Mouse (Mus musculus): ENCODE results near the gene Plekho1.
"Not testable (repeated sequence)": the region's sequence is repeated elsewhere in the genome, so short reads cannot be mapped to it uniquely, and the experiment has no call there.

Plekho1 gene

DNA sequence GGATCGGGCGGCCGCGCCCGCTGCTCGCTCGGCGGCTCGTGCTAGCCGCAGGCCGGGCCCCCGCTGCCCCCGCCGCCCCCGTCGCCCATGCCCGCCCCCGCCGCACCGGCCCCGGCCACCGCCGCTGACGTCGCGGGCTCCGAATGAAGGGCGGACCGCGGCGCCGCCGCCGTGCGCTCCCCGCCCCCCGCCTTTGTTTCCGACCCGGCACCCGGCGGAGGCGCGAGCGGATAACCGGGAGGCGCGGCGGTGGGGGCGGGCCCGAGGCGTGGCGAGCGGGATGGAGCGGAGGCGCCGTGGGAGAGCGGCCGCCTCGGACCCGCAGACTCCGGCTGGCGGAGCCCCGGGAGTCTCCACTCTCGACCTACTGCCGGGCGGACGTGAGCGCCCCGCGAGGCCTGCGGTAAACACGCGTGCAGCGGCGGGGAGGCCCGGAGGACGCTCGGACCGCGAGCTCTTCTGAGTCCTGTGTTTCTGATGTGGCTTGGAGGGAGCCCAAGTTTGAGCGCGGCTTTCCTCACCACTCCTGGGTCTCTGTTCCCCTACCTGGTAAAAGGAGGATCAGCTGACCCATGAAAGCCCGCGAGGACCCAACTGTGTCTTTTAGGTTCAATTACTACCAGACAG, at the start of gene Plekho1:
Plekho1 (minus strand) TSS at position 200 of the 627 bp plus-strand sequence.
- DNase-seq (ENCODE audit: low spot score) = peak; percentile 54

- DNase-seq (ENCODE audit: low spot score) = not testable (repeated sequence)
Observed at GRCm38 (mm10) chr3:96044559-96044958, 48.8 kb upstream of the Plekho1 start.

- no peak for DNase-seq (ENCODE audit: low spot score)
Observed at GRCm38 (mm10) chr3:96043104-96043503, 47.3 kb upstream of the Plekho1 start.

DNA sequence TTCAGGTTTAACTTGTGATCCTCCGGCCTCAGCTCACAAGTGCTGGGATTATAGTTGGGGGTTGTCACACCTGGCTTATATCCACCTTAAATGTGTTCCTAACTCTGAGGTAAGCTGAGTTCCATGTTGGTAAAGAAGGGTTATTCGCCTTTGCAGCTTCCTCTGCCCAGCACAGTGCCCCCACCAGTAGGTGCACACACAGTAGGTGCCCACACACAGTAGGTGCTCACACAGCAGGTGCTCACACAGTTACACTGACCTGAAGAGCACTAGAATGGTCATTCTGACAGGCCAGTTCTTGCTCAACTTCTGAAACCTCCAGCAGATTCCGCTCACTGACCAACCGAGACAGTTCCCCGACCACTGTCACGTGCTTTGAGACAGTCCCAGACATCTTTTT, 45.3 kb upstream of the Plekho1 start:
- no peak for DNase-seq (ENCODE audit: low spot score)

DNA sequence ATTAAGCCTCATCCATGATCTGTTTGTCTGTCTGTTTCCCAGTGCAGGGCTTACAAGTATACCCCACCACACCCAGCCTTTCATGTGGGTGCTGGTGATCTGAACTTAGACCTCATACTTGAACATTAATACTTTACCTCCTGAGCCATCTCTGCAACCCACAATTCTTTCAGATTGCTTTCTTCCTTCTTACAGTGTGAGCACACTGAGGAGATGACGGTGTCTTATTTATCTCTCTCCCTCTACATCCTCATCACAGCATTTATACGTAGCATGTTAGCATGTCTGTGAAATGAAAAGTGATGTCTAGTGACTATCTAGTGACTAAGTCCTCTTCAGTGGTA, 44.8 kb upstream of the Plekho1 start:
- DNase-seq (ENCODE audit: low spot score) = no peak

DNA sequence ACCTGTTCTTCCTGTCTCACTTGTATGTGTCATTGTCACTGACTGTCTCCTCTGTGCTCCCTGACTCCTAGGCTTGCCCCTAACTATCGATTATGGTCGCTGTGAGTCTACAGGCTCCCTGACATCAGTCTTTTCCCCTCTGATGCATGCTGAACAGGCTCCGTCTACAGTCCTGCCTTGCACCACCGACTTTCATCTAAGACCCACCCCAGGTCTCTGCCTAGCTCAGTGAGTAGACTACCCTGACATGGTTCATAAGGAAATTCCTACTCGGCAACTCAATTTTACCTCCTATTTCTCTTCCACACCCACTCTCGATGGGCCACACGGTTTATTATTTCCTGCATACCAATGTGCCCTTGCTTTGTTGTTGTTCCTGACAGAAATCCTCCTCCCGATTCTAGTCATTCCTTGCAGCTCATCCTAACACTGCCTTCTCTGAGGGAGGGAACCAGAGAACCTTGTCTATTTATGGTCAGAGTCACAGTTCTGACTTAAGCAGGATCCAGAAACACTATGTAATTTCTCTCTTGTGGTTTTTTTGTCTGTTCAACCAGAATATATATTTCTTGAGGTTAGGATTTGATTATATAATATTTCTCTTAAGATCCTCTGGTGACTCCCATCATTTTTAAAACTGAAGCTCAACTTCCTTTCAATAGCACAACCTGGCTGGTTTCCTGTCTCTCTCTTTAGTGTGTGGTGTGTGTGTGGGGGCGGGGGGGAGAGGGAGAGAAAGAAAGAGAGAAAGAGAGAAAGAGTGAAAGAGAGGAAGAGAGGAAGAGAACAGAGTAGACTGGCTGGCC, 44.3 kb upstream of the Plekho1 start:
- no peak for DNase-seq (ENCODE audit: low spot score)

- DNase-seq (ENCODE audit: low spot score) = no peak
Observed at GRCm38 (mm10) chr3:96038851-96039250, 43.0 kb upstream of the Plekho1 start.

DNA sequence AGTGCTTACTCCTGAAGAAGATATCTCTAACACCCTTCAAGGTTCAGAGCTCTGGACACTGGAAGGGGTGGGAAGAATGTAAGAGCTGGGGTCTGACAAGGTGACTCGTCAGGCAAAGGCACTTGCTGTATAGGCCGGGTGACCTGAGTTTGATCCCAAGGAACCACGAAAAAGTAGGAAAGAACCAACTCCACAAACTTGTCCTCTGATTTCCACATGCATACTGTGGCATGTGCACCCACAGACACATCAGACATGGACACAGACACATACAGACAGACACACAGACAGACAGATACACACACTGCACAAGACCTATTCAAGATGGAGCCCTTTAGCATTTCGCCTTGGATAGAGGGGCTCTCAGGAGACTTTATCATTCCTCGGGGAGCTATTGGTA, 42.4 kb upstream of the Plekho1 start:
- DNase-seq (ENCODE audit: low spot score) = no peak

DNA sequence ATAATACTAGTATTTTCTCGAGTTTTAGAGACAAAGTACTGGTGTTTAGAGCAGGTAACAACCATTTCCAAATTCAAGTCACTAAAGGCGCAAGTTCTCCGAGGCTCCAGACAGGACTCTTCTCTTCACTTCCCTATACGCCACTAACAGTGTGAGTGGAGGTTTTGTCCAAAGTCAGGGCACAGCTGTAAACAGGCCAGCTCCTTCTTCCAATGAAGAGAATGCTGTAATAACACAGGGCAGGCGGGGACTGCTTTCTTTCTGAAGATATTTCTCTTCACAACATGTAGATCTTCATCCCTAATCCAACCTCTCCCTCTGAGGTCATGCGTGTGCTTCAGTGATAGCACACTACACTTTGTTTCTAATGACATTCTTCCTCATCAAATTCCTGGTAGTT, 41.0 kb upstream of the Plekho1 start:
- DNase-seq (ENCODE audit: low spot score) = no peak

DNA sequence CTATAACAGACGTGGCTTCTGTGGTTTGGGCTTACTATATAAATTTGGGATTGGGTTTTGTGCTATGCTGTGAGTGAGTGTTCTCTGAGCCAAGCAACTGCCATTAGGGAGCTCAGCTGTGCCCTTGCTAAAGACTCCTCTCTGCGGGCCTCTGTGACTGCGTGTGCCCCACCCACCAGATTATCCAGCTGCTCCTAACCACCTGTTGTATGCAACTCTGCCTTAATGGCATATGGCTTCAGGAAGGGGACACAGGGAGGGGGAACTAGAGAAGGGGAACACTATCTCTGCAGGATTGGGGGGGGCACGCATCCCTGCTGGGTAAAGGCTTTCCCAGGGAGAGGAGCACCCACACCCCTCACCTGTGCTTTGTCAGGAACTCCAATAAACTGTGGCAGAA, 37.2 kb upstream of the Plekho1 start:
- no peak for DNase-seq (ENCODE audit: low spot score)

DNA sequence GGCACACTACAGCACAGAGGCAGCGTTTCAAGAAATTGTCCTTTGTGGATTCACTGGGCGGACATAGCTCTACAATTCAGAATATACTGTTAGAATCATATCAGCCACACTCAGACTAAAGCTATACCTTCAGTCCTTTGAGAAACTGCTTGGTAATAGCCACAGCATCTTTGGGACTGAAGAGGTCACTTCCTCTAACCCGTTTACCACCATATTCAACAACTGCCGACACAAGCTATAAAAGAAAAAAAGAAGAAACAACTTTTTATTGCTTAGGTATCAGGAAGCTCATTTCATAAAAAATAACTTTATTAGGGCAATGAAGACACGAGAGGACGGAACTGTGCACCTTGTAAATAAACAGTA, 36.8 kb upstream of the Plekho1 start:
- DNase-seq (ENCODE audit: low spot score) = no peak

DNA sequence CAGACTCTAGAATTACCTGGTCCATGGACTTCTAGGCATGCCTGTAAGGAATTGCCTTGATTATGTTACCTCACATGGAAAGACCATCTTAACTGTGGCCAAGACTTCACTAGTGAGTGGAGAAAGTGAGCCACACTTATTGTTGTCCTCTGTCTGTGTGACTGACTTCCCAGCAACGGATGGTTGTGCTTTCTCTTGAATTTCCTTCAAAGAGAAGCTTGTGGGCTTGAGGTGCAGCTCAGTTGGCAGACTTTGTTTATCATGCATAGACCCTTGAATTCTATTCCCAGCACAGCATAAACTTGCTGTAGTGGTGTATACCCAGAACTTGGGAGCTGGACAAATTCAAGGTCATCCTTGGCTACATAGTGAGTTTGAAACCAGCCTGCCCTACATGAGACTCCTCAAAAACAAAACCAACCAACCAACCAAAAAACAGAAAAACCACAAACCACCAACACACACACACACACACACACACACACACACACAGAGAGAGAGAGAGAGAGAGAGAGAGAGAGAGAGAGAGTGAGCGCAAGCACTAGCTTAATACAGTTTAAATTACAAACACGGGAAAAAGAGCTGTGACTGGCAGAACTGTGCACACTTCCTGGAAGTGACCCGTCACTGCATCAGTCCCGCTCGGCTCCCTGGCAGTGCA, 36.3 kb upstream of the Plekho1 start:
- no peak for DNase-seq (ENCODE audit: low spot score)

- no peak for DNase-seq (ENCODE audit: low spot score)
Observed at GRCm38 (mm10) chr3:96029766-96030165, 34.0 kb upstream of the Plekho1 start.

- DNase-seq (ENCODE audit: low spot score) = no peak
Observed at GRCm38 (mm10) chr3:96029336-96029735, 33.5 kb upstream of the Plekho1 start.

DNA sequence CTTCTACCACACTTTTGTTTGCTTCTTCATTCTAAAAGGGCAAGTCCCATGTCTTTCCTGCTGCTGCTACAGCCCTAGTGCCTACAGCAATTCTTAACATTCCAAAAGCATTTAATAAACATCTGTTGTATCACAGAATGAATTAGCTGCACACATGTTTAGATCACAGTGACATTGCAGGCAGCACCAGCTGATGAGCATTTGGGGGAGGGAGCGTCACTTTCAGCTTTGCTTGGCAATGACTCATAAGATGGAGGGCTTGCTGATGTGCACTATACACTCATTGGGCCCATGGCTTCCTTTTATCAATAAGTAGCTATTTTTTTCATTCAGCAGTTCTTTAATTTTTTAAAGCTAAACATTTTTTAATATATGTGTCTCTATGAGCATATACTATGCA, 32.1 kb upstream of the Plekho1 start:
- DNase-seq (ENCODE audit: low spot score) = no peak

- no peak for DNase-seq (ENCODE audit: low spot score)
Observed at GRCm38 (mm10) chr3:96027145-96027544, 31.3 kb upstream of the Plekho1 start.

DNA sequence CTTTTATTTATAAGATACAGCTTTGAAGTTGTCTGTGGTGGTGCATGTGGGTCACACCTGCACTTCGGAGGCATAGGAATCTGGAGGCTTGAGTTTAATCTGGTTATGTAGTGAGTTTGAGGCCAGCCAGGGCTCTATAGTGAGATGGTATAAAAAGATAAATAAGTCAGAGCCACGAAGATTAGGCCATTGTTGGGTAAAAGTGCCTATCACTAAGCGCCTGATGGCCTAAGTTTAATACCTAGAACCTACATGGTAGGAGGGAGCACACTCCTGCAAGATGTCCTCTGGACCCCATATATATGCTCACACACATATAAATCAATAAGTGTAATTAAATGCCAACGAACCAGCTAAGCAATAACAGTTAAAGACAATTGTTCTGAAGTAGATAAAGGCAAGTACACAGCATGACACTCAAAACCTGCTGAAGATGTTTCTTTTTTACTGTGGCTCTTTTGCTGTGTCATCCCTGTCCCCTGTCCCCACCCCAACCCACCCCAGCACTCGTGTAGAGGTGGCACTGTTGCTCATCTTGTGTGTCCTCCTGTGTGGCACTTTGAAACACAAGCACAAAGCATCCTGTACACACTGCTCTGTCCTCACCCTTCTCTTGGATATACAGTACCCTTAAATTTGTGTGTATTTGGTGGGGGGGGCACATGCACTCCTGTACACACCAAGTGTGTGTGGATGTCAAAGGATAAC, 25.8 kb upstream of the Plekho1 start:
- no peak for DNase-seq (ENCODE audit: low spot score)

DNA sequence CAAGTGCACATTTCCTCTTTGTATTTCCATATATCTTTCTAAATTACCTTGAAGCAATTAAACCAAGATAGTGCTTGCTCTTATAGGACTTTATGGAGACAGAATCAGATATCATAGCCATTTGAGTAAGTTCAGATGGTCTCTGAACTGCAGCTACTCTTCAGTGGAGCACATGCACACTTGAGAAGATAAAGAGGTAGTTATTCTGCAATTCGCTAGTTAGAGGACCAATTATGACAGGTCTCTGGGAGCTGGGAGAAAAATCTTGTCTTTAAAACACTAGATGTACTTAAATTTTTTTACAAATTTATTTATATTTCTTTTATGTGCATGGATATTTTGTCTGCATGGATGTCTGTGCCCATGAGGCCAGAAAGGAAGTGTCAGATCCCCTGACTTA, 24.9 kb upstream of the Plekho1 start:
- DNase-seq (ENCODE audit: low spot score) = no peak

- peak; percentile 12 for DNase-seq (ENCODE audit: low spot score)
Observed at GRCm38 (mm10) chr3:96017461-96017860, 21.7 kb upstream of the Plekho1 start.

DNA sequence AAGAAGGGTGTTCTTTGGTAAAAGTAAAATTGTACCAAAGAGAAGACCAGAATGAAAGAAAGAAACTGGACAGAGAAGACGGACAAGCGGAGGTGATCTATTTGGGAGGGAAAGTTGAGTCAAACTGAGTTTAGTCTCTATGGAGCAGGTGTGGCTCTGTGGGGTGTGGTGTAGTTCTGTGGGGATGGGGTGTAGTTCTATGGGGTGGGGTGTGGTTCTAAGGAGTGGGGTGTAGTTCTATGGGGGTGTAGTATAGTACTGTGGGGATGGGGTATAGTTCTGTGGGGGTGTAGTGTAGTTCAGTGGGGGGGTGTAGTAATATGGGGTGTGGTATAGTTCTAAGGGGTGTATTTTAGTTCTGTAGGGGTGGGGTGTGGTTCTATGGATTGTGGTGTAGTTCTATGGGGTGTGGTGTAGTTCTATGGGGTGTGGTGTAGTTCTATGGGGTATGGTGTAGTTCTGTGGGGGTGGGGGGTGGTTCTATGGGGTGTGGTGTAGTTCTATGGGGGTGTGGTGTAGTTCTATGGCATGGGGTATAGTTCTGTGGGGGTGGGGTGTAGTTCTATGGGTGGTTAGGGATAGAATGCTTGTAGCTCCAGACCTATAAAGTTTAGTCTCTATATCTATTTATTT, 20.6 kb upstream of the Plekho1 start:
- DNase-seq (ENCODE audit: low spot score) = no peak

- DNase-seq (ENCODE audit: low spot score) = no peak
Observed at GRCm38 (mm10) chr3:96015681-96016080, 19.9 kb upstream of the Plekho1 start.

GRCm38 (mm10) chr3:96012805-96013204, 17.0 kb upstream of the Plekho1 start:
- DNase-seq (ENCODE audit: low spot score) = no peak

Data from urinary bladder, postnatal 25 days (tissue).